Mouse (Mus musculus) testis, adult 2 months (tissue): ENCODE data around the gene Uxt. TPM values are rescaled to one million over a fixed set of nuclear protein-coding genes. Genes with fewer than 3 reads are reported as not detected.

Source experiments
- H3K27ac ChIP-seq: fragments of 200-500 bp; 2 replicates; pipeline ENCODE4 v1.5.1; 2012; ENCODE audit warnings: low read depth, low read length; ENCODE audit not compliant: control insufficient read depth, insufficient read depth
- H3K27me3 ChIP-seq: fragments of 200-500 bp; 2 replicates; pipeline ENCODE4 v1.6.1; 2012; ENCODE audit warnings: mild to moderate bottlenecking, low read length, moderate library complexity; ENCODE audit not compliant: control insufficient read depth, insufficient read depth
- H3K36me3 ChIP-seq: fragments of 200-500 bp; 2 replicates; pipeline ENCODE4 v1.6.1; 2012; ENCODE audit warnings: mild to moderate bottlenecking, low read length; ENCODE audit not compliant: control insufficient read depth, insufficient read depth
- H3K4me1 ChIP-seq: fragments of 200-500 bp; 2 replicates; pipeline ENCODE4 v1.6.1; 2012; ENCODE audit warnings: low read length; ENCODE audit not compliant: control insufficient read depth, insufficient read depth
- H3K4me3 ChIP-seq: fragments of 200-500 bp; 2 replicates; pipeline ENCODE4 v1.5.1; 2012; ENCODE audit warnings: low read depth, mild to moderate bottlenecking, low read length, moderate library complexity, mixed read lengths; ENCODE audit not compliant: control insufficient read depth
- CTCF ChIP-seq: fragments of 200-500 bp; IDR thresholded peaks from 2 replicates; pipeline ENCODE4 v1.5.1; 2012; ENCODE audit warnings: low read depth, mild to moderate bottlenecking, inconsistent platforms, low read length, moderate library complexity; ENCODE audit not compliant: control insufficient read depth, insufficient read depth, insufficient replicate concordance
- POLR2A ChIP-seq: fragments of 200-500 bp; IDR thresholded peaks from 2 replicates; pipeline ENCODE4 v1.6.1; 2012; ENCODE audit warnings: low read depth, mild to moderate bottlenecking, inconsistent platforms, low read length, moderate library complexity; ENCODE audit not compliant: control insufficient read depth
- polyA plus RNA-seq: library from polyadenylated mRNA; depleted of rRNA; stranded (reverse); fragments of >200 nt; gene quantifications from 2 replicates; pipeline ENCODE4 v1.2.3, GENCODE M21; 2012; rRNA removed

Uxt gene
- polyA plus RNA-seq = 5.9 and 6.3 TPM in 2 replicates

DNA sequence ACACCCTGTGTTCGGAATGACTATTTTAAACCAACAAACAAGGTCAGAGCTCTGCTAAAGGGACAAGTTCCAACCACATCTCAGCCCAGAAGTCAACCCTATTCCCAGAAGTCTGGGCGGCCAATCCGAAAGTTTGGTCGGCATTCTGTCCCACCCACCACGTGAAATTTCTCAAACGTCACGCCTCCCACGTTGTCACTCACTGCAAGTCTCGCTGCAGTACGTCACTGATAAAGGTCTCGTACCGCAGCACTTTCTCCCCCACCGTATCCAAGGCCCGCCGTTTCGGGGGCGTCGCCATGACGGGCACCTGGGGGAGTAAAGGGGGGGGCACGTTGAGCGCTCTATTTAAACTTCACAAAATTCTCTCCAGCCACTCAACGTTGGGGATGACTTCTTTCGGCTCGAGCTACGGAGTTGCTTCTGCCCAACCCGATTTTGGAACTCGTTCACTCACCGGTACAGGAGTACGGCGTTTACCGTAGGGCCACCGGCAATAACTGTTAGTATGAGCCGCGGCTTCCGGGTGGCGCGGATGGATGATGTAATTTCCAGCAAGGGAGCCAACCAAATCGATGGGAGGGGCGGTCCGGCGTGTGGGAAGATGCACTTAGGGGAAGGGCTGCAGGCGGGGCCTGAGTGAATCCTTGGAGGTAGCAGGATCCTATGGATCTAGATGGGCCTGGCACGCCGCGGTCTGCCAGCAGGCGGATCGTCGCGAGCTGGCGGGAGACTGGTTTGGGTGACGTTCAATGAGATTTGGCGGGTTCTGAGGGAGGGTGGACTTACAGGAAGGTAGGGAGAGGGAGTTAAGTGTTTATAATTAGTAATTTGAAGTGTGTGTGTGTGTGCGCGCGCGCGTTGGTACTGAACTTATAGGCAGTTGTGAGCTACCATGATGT is at the start of gene Uxt:
Gene Uxt (minus strand): TSS at position 541 of the 902 bp plus-strand sequence.
- Histone ChIP-seq H3K36me3 (no peaks in the 10 kb centered on the region), H3K27ac (peak within 1 kb of the TSS; percentile 90), H3K27me3 (no peaks in the 10 kb centered on the region), H3K4me1 (no peaks in the 10 kb centered on the region), H3K4me3 (peak within 1 kb of the TSS; percentile 94)
- no peak for TF ChIP-seq CTCF
- TF ChIP-seq POLR2A = peak; percentile 53; the same call in 1 of the 2 replicates

DNA sequence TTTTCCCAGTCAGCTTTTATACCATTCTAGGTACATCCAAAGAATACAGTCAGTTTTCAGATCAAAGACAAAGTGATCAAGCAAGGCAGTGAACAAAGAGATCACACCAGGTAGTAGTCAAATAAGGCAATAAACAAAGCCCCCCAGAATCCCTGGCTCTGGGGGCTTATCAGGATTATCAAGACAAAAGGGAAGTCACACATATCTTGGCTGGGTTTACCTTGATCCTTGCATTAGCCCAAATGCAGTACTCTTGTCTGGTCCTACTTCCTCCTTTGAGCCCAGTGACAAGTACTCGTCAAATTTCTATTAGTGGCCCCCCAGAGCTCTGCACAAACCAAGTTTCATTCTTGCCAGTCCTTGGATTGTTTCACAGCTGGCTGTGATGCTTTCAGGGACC is 19.1 kb upstream of the Uxt start:
- Histone ChIP-seq H3K4me3 (no peak overlapping the region), H3K36me3 (no peaks in the 10 kb centered on the region), H3K4me1 (no peaks in the 10 kb centered on the region), H3K27ac (no peak overlapping the region), H3K27me3 (no peaks in the 10 kb centered on the region)
- TF ChIP-seq CTCF (no peak), POLR2A (no peak)

DNA sequence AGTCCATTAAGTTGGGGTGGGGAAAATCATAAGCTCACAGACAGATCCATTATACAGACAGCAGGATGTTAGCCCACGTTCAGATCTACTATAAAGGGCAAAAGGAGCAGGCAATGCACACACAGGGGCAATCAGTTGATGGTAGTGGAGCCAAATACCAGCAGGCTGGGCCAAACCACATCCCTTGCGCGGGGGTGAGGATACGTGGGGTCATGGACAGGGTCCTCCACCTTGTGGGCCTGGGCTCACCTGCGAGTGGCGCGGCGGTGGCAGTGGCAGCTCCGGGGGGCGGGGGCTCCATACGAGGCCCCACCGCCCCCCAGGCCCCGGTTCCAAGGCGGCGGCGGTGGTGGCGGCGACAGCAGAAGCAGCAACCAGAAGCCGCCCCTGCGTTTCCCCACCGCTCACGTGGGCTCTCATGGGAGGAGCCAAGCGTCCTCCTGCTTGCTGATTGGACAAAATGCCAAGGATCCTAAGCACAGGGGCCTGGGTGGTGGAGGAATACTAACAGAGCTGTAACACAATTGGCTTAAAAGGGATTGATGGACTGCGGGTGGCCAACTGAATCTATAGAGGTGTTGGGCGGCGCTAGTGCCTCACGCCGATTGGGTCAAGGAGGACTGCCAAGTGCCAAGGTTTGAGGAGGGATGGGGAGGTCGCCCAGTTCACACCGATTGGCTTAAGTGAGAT is 11.5 kb downstream of the Uxt start, which contains the start of gene Elk1:
Gene Elk1 (minus strand): TSS at position 418 of the 690 bp plus-strand sequence.
- Histone ChIP-seq H3K4me1 (no peaks in the 10 kb centered on the region; the same call in 1 of the 2 replicates), H3K27ac (peak within 1 kb of the TSS; percentile 63), H3K4me3 (peak within 1 kb of the TSS; percentile 85), H3K27me3 (no peaks in the 10 kb centered on the region), H3K36me3 (no peaks in the 10 kb centered on the region)
- TF ChIP-seq POLR2A (no peak), CTCF (no peak)

GRCm38 (mm10) chrX:20946055-20946454 is 15.8 kb downstream of the Uxt start:
- Histone ChIP-seq H3K4me1 (no peaks in the 10 kb centered on the region; the same call in 1 of the 2 replicates), H3K27me3 (no peaks in the 10 kb centered on the region), H3K36me3 (no peaks in the 10 kb centered on the region), H3K4me3 (no peak overlapping the region), H3K27ac (no peak overlapping the region)
- TF ChIP-seq POLR2A (no peak), CTCF (no peak)

DNA sequence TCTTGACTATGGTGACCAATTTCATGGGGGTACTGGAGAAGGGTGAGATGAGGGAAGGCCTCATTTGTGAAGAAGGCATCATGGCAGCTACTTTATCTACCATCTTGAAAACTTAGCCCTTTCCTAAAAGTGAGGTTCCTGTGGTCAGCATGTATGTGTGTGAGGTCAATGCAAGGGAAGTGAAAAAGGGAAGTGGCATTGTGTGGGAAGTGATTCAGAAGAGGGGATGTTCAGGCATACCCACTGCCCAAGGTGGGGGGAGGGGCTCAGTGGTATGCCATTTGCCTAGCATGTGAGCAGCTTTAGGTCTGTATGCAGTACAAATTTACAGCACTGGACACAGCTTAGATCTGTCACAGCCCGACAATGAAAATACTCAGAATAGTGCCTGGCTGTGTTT is 29.9 kb downstream of the Uxt start:
- Histone ChIP-seq H3K4me3 (no peak overlapping the region), H3K27ac (no peak overlapping the region), H3K36me3 (no peaks in the 10 kb centered on the region), H3K4me1 (no peaks in the 10 kb centered on the region), H3K27me3 (no peaks in the 10 kb centered on the region)
- TF ChIP-seq CTCF (no peak), POLR2A (no peak)

GRCm38 (mm10) chrX:20931364-20931763 is 30.5 kb downstream of the Uxt start, which contains the start of gene Cfp:
TSS of gene Cfp (minus strand) at chrX:20931555.
- H3K4me3 ChIP-seq = no peak within 1 kb of the TSS
- no peaks in the 10 kb centered on the region for H3K4me1 ChIP-seq
- H3K36me3 ChIP-seq = no peaks in the 10 kb centered on the region
- H3K27me3 ChIP-seq = no peaks in the 10 kb centered on the region
- H3K27ac ChIP-seq = no peak within 1 kb of the TSS
- no peak for TF ChIP-seq POLR2A
- no peak for TF ChIP-seq CTCF

DNA sequence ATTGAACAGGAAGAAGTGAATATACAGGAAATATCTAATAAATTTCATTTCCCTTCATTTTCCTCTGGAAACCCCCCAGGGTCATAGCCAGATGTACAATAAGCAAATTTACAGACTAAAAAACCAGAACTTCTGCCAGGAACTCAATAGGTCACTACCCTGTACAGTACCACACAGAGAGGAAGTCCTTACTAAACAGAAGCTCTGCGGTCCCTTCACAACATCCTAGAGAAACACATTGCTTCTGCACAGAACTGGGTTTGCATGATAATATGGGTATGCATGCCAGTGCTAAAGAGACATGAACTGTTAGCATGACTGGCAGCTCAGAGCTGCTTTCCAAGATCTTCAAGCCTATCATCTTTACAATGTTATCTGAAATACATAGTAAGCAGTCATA is 32.0 kb downstream of the Uxt start:
- Histone ChIP-seq H3K27me3 (no peaks in the 10 kb centered on the region), H3K27ac (no peak overlapping the region), H3K4me3 (no peak overlapping the region), H3K36me3 (no peaks in the 10 kb centered on the region), H3K4me1 (no peaks in the 10 kb centered on the region)
- TF ChIP-seq POLR2A (no peak), CTCF (no peak)
